Mouse (Mus musculus) cerebellum, adult 2 months (tissue): ENCODE measurements around the gene Olfr1410.

Experiments used
- CTCF ChIP-seq: fragments of 200-500 bp; IDR thresholded peaks from 2 replicates; pipeline ENCODE4 v1.5.1; 2011; ENCODE audit warnings: low read depth, mild to moderate bottlenecking, control low read depth, low read length, moderate library complexity, borderline replicate concordance; ENCODE audit not compliant: insufficient read depth
- POLR2A ChIP-seq: fragments of 200-500 bp; IDR thresholded peaks from 2 replicates; pipeline ENCODE4 v1.6.1; 2011; ENCODE audit warnings: low read length, control low read depth, borderline replicate concordance; ENCODE audit not compliant: insufficient read depth

GRCm38 (mm10) chr1:92659392-92659791, 53.8 kb downstream of the Olfr1410 start:
- TF ChIP-seq CTCF (no peak), POLR2A (no peak)
